Mouse (Mus musculus): ENCODE measurements at regions not wholly inside any gene's neighbourhood (a gene's known extent, or its start where the extent isn't known, plus 50 kb on each side); places are given as distances from the start of the nearest gene placed in this dataset.

DNA sequence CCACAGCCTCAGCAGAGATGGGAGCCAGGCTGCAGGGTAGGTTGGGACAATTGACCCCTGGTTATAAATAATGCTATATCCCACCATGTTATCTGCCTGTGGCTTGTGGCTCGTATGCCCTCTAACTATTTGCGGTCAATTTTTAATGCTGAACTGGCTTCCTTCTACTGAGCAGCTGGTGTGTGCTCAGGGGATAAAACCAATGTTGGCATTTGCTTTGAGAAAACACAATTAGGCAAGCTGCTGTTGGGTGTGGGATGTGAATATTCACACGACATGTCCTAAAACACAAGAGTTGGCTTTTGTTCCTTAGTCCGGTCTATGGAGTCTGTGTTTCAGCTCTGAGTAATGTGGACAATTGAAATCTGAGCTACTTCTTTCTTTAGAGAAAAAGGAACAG lies 123.6 kb upstream of the Npvf start:
- no peak for DNase-seq (ENCODE audit: low spot score in 2 of 2)

DNA sequence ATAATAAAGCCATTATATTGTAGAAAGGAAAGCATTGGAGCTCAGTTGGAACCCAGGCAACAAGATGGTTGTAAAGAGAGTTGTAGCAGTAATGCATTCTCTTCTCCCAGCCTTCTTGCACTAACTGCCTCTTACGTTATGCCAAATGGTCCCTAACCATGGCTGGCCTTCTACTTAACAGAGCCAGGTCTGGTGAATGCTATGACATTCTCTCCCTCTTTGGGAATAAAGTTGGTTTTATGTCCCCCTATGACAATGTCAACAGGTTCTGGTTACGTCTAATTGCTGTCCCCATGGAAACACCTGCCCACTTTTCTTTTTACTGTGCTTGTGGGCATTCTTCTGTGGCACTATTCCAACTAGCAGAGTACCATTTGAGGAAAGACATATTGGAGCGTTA lies 126.4 kb upstream of the Npvf start:
- DNase-seq (ENCODE audit: low spot score in 2 of 2), result no peak

DNA sequence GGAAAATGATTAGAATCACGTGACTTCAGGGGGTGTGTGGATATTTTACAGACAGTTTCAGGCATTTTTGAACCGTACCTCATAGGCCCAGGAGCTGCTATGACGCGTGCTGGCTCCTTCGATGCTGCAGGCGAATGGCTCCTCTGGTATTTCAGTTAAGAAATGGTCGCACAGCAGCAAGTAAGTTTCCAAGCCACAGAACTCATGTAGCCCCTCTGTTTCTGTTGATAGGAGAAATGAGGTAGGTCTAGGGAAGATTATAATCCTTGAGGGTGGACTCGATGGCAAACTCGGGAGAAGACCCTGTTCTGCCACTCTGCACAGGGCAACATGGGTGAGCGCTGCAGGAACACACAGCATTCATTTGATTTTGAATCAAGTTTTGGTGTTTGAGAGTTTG lies 127.0 kb upstream of the Npvf start:
- no peak for DNase-seq (ENCODE audit: low spot score in 2 of 2)

DNA sequence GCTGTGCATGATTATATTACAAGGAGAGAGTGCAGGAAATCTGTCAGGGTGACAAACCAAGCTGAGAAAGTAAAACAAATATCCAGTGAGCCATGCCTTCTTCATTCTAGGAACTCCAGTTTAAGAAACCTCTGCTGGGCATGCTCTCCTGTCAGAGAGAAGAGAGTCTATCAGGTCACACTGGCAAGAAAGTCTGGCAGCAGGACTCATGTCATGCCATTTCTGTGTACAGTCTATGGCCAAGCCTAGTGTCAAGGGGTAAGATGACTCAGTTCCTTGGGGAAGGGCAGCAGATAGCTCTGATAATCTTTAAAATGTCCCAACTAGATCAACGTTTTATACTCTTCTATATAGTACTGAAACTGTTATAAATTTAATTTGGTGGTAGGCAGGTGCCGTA lies 128.0 kb upstream of the Npvf start:
- DNase-seq (ENCODE audit: low spot score in 2 of 2), result no peak

DNA sequence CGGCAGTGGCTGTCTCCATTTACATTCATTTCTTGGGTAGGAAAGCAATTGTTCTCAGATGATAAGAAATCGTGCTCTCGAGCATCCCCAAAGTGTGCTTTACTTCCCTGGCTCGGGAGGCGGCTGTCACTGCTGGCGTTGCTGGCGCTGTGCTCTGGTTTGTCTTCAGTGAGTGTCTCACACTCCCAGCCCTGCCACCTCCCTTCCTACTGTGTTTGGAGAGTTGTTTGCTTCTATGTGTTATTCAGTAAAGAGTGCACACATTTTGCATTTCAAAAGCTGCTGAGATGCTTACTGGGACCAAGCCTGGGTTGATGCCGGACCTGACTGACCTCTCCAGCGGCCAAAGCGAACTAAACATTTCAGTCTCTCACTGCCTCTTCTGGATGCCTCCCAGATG lies 129.3 kb upstream of the Npvf start:
- no peak for DNase-seq (ENCODE audit: low spot score in 2 of 2)

DNA sequence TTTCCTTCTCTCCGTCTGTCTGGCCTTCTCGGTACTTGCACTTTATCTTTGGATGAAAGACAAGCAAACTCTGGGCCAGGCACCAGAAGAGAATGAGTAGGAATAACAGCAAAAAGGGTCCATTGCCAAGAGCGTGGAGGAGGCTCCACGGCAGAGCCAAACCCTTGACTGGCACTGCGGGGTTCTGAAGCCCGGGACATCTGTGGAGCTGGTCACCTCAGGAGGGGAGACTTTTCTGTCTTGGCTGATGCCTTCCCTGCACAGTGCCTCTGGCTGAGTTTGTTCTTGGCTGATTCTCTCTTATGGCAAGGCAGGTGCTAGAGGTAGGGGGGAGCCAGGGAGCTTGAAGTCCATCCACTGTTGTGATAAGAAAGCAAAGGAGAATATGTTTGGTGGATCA lies 130.1 kb upstream of the Npvf start:
- no peak for DNase-seq (ENCODE audit: low spot score in 2 of 2)

DNA sequence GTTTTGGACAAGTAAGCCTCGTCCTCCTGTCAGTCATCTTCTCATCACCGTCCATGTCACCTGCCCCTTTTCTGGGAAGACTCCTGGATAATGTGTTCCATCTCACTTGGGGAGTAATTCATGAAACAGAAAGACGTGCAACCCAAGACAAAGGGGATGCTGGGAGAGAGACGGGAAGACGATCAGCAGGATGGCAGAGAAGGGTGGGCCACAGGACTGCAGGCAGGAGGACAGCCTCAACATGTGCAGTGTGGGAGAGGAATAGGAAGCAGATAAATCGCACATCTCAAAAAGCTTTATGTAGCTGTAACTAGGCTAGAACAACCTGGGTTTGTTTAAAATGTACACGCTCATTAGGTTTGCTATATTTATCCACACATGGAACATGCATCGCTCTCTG lies 133.4 kb upstream of the Npvf start:
- DNase-seq (ENCODE audit: low spot score in 2 of 2), result no peak

DNA sequence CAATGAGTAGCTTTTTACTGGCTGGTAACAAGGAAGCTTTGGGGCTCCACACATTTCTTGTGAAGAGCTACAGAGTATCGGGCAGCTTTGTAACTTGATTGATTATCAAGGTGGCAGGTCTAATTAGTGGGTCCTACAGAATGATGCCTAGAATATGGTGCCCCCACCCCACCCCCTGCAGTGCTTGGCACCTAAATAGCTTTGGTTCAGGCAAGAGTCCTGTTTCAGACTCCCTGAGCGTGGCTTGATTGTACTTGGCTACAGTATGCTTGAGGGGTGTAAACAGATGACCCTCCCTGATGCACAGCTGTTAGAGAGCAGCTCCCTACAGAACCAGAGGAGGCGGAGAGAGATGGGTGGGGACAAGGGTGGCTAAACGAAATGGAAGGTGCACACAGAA lies 145.7 kb upstream of the Npvf start:
- no peak for DNase-seq (ENCODE audit: low spot score in 2 of 2)

DNA sequence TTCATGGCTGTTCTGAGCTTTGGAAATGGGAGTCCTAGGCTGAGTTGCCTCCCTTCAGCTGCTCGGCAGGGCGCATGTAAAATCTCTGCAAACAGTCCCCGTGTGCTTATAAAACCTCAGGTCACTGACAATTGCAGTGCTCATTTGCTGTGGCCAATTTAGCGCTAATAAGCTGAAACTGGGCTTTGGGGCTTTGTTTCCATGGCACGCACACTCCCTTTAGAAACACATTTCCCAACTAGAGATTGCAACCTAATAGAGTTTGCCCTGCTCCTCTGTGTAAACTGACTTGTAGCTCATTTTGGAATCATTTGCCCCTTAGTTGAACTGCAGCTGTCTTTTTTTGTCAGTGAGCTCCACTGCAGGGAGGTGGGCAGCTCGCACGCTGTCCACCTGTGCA lies 148.7 kb upstream of the Npvf start:
- no peak for DNase-seq (ENCODE audit: low spot score in 2 of 2)

DNA sequence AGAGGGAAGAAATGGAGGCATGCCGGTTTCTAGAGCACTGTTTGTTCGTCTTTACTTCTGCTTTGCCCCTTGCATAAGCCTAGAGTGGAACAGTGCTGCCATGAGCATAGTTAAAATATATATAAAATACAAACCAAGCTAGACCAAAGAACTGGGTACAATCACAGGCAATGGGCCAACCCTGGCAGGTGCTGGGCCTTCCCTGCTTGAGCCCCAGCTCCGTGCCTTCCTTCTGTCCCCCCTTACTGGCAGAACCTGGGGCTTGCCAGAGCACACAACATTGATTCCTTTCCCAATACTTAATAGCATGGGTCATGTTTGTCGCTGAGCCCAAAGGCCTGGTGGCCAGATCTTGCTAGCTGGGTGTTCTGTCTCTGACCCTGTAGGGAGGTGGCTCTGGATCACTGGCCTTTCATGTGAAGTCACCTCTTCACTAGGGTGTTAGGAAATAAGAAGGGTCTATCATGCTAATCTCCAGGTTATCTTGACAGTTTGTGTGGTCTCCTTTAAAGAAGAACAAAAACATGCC lies 150.3 kb upstream of the Npvf start:
- no peak for DNase-seq (ENCODE audit: low spot score in 2 of 2)

DNA sequence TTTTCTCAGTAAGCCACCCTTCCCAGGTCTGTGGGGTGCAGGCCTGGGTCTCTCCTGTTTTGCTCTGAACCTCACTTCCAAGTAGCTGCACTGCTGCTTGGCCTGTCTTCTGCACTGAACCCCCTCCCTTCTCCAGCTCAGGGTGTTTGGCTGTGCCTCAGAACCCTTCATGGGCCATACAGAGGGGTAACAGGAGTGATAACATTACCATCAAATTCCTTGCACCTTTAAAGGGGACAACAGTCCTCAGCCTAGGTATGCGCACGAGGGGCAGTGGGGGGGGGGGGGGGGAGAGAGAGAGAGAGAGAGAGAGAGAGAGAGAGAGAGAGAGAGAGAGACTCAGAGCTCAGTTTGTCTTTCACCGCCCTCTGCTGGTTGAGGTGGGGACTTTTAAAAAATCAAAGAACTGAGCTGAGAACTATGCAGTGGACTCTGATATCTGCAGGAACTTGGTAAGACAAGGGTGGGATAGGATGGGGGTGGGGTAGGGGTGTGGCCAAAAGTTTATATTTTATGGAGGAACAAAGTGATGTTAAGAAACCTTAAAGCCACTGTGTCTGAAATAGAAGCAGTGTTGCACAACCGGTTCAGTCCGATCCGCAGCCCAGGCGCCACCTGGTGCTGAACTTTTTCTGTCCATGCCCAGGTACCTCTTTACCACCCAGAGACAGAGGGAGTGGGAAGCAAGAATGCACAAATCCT lies 152.3 kb upstream of the Npvf start:
- peak in 1 of 2 experiments; percentile 47 for DNase-seq (ENCODE audit: low spot score in 2 of 2)

DNA sequence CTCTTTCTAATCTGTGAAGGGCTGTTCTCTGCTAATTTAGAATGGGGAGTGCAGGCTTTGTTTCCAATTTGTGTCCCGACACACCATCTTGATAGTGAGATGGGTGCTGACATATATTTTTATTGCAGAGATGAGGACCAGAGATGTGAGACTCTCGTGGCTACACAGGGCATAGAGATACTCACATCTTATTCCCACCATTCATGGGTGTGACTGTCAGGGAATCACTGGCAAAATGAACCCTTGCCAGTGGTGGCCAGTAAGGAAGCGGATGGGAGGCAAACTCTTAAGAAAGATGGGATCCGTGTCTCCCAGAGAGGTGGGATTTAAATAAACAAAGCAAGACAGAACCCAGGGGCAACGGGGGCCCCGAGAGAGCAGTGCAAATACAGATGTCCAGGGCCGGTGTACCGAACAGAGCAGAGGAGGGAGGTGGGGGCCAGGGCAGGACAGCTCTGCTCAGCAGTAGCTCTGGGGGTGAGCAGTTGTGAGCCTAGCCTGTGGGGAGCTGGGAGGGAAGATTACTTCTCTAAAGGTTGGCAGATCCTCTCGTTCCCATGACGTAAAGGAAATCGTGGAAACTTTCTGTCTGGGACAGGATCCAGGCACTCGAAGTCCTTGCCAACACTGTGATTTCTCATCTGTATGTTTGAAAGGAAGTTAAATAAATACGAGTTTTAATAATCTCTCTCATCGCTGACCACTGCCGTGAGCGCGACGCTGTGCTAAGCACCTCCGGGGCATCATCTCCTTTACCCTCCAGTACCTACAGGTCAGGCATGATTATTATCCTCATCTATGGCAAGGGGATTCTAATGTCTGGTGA lies 153.2 kb upstream of the Npvf start:
- DNase-seq (ENCODE audit: low spot score in 2 of 2), result peak in 1 of 2 experiments; percentile 51

DNA sequence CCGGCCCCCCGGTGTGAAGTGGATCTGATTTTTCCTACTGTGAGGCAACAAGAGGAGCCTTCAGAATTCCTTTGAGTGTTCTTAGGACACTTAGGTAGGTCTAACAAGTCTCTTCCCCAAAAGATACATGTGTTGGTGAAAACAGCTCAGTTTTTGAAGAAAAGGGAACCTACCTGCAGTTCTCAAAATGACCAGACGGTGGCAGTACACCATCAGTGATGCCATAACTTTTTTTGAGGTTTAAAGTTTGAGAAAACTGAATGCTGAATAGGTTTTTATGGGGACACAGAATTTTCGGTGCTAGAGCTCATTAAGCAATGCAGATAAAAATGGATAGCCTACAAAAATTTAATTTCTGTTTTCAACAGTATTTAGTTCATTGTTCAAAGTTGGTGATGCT lies 153.9 kb upstream of the Npvf start:
- peak; percentile 59 to 77 for DNase-seq (ENCODE audit: low spot score in 2 of 2)

DNA sequence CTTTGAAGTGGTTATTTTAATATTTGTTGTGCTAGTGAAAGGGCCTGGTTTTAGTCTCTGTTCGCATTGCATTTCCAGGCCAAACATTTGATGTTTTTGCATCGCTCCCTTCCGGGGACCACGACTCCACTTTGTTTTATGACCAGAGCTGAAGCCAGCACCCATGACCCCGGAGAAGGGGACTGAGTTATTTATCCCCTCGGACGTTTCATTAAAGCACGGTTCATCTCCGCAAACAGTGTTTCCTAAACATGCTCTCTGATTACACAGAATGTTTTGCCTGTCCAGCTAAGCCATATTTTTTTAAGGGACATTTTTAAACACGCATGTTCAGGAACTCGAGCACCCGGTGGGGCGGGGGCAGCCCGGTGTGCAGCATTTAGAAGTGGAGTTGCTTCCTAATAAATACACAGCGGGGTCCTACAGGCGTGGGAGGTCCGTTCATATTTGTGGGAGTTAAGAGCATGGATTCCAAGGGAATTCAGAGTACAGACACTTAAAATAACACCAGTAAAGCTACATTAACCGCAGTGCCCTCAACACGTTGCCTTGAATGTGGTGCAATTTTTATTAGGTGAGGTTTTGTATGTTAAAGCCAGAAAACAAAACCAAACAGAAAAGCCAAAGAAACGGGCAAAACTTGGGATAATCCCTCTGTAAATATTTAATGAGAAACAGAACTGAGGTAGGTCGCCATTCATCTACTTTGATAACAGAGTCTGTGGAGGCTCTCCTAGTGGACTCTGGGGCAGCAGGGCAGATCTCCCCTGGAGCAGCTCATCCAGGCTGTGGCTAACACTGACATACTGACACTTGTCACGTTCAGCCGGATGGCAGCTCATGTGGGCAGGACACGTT lies 154.8 kb upstream of the Npvf start:
- DNase-seq (ENCODE audit: low spot score in 2 of 2), result no peak

DNA sequence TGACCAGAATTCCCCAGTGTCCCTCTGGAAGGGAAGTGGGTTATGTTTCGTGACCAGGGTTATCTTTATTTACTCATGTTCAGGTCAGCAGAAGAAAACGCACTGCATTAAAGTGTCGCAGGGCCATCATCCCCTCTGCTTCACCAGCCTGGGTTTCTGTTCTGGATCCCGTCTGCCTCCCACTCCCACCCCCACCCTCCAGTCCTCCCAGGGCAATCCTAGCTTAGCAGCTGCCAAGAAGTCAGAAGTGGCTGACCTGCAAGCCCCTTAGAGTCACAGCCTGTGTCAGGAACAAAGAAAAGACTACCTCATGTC lies 155.4 kb upstream of the Npvf start:
- peak in 1 of 2 experiments; percentile 8 for DNase-seq (ENCODE audit: low spot score in 2 of 2)

DNA sequence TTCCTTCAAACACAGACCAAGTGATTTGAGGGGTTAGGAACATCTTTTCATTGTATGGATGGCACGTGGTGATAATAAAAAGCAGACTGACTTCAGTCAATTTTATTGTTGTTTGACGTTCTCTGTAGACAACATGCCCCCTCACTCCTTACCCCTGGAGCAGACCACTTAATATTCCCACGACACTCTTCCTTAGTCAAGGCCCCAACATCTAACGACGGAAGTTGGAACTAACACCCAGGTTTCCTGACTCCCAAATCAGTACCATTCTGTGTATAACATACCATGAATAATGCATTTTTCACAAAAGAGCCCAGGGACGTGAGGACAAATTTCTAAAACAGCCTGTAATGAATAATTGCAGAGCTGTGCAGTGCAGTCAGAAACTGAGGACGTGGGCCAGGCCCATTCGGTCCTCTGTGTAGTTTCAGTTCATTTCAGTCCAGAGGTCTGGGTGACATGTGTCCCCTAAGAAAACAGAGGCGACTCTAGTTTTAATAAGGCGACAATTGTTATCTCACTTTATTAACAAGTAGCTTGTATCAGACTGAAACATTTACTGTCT lies 160.8 kb upstream of the Npvf start:
- DNase-seq (ENCODE audit: low spot score in 2 of 2), result no peak

DNA sequence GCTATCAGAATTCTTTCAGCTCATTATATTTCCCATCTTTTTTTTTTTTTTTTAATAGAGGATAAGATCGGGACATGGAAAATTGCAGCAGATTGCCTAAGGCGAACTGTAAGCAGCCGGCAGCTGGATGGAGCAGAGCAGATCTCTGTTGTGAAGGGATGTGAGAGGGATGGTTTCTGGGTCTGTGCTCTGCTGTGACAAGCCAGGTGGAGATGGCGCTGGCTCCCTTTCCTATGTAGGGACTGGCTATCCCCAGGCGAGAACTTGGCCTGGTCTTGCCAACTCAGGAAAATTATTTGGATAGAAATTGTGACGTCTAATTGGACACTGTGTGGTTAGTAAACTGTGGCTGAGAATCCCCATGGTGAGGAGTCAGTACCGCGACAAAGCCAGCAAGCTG lies 161.3 kb upstream of the Npvf start:
- DNase-seq (ENCODE audit: low spot score in 2 of 2), result no peak

DNA sequence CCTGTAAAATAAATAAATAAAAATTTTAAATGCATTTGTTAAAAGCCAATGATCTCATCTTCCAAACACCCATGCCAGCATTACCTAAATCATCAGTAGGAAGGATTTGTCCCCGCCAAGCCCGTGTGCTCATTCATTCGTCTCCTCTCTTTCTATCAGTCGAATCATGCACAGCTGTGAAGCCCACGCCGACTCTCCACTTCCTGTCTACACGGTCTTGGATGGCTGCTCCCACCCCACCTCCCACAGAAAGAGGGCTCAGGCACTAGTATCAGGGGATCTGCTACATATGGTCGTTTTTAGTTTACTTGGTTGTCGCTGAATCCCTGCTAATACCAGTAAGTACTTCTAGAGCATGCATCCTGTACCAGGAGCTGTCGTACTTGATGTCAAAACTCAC lies 163.2 kb upstream of the Npvf start:
- no peak for DNase-seq (ENCODE audit: low spot score in 2 of 2)

DNA sequence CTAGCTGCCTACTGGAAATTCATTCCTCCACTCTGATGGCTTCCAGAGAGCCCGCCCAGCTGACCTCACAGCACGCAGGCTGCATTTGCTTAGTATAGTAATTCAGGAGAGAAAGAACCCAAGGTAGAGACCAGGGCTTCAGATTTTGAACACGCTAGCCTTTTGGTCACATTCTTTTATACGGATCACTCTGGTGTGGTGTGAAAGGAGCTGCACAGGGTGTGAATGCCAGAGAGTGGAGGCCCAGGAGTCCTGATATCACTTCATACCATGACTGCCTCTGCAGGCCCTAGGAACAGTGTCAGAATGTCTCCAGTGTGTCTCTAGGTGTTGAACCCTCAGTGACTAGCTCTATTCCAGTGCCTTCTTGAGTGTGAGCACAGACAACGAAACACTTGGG lies 164.2 kb upstream of the Npvf start:
- DNase-seq (ENCODE audit: low spot score in 2 of 2), result no peak

DNA sequence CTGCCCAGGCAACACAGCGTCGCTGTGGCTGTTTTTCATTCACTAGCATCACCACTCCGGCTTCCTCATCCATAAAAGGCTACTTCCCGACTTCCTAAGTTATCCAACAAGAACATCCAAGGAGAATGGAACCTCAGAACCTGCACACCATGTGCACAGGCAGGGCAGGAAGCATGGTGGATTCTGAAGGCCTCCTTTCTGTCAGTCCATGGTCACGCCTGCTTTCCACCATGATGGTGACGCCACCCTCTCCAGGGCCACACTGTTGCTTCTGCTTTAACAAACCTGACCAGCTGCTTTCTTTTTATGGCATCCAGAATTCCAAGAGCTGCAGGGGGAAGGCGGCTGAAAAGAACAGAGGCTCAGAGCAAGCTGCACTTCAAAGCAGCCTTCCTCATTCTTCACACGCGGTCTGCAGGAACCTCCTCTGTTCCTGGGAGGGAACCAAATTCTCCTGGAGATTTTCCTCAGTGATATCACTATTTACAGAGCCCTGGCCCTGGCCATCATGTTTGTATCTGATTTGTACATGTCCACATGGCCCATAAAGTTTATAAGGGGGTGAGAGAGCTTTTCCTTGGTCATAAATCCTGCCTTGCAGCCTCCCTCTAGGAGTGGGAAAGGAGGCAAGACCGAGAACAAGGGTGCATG lies 164.8 kb upstream of the Npvf start:
- no peak for DNase-seq (ENCODE audit: low spot score in 2 of 2)
